Mouse (Mus musculus): Measurements from ENCODE around the gene Tbc1d14.

DNA sequence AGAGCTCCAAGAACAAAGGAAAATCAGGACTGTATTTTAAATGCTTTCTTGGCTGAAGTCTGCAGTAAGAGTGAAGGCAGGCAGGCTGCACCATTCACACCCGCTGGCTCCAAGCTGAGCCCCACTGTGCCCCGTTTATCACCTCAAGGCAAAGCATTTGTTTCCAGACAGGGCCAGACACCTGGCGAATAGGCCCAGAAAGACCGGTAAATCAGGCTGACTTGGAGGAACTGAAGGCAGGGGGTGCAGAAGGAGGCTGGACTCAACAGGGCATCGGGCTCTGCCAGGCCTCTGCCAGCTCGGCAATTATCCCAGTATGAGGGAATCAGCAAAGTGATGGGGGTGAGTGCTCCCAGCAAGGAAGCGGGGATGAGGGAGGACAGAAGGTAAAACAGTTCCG lies 148.0 kb downstream of the Tbc1d14 start:
- TF ChIP-seq CTCF (IDR thresholded peaks at IDR 0.05; ENCODE audit: insufficient read depth, low read depth, low read length) (no peak), POLR2A (IDR thresholded peaks at IDR 0.05; ENCODE audit: insufficient read depth, low read depth, low read length) (no peak)

Data from olfactory bulb, adult 2 months (tissue).